Mouse (Mus musculus) c-Kit-negative CD71-positive TER-119-positive erythroid progenitor cells, embryonic 14.5 days (primary cell): ENCODE data around the gene S100a13.
A peak's percentile ranks its signal among the peaks of the same experiment; 100 is the strongest.

ENCODE experiments used
- DNase-seq: peaks from one replicate; pipeline ENCODE4 v3.0.0-alpha.2; 2013; ENCODE audit warnings: low read depth, low spot score

Gene S100a13

DNA sequence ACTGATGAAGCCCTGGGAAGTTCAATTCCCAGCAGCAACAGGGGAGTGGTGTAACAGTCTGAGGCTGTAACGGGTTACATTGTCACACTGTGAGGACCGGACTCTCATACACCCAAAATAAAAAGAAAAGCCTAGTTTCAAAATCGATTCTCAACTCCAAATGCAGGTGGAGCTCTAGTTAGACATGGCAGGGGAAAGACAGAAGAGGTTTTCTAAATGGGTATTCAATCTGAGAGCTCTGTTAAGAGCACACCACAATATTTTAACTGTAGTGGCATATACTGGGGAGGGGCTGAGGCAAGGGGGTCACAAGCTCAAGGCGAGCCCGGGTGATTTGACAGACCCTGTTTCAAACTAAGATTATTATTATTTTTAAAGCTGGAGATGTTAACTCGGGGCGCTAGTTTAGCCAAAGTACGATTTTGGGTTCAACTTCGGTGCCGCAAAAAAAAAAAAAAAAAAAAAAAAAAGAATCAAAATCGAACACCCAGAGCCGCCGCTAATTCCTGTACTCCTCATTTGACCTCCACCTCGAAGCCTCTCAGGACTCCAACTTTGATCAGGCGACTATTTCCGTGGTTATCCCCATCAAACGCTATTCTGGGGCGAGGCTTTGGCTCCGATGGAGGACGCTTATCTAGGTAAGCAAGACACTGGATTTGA, 5.8 kb upstream of the S100a13 start:
- DNase-seq, result no peak

DNA sequence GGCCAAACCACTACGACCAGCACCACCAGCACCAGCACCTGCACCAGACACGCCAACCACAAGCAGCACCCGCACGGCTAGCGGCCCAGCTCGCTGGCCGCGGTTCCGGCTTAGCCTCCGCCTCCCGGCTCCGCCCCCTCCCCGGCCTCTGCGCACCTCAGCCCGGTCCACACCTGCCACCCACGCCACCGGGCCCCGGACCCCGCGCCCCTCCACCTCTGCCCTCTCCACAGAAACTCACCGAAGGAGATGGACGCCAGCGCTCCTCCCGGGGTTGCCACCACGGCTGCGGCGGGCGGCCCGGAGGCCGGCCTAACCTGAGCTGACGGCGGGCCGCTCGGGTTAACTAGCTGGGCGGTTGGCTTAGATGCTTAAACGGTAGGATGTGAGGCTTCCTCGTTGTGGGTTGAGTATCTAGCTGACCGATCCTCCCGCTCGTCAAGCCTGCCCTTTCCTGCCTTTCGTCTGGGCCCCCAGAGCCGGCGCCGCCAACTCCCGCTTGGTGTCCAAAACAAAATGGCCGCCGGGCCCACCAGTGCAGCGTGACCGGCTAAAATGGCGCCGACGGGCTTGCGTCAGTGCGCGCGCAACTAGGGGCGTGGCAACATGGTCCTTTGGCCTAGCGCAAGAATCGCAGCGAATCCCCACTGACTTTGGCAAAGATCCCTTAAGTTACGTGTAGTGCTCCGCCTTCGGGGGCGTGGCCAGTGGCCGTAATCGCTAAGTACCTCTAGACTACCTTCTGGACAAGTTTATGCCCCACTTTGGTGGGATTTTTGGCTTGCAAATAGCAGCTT, 5.1 kb upstream of the S100a13 start, which contains the start of gene Chtop:
Chtop (minus strand) TSS at position 549 of the 797 bp plus-strand sequence.
- DNase-seq, result peak; percentile 100

DNA sequence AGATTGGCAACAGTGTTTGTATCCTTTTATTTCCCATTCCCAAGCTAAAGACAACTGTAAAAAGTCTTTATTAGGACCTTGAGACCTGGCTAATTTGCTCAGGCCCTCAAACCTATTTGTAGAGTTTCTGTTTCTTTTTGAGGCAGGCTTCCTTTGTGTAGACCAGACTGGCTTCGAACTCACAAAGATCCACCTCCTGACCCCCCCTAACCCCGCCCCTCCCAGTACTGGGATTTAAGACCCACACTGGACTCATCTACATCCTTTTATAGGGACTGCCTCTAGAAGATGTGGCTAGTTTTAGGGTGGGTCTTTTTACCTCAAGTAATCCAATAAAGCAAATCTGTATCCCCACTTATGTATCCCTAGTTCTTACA, 4.5 kb upstream of the S100a13 start:
- no peak for DNase-seq

DNA sequence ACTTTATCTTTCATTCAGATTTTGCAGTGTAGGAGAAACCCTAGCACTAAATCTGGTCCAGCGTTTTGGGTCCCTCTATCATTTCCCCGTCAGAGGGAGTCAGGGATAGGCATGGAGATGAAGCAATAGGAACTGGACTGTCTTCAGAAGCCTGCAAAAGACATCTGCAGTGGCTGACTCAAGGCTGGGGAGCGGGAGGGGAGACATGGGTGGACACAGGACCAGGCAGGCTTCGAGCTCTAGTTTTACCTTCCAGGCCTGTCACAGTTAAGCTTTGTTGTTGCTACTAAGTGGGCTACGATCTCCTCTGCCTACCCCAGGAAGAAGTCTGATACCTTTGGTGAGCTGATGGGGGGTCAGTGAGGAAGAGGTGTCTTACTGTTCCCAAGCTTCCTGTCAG, 2.0 kb upstream of the S100a13 start:
- no peak for DNase-seq

DNA sequence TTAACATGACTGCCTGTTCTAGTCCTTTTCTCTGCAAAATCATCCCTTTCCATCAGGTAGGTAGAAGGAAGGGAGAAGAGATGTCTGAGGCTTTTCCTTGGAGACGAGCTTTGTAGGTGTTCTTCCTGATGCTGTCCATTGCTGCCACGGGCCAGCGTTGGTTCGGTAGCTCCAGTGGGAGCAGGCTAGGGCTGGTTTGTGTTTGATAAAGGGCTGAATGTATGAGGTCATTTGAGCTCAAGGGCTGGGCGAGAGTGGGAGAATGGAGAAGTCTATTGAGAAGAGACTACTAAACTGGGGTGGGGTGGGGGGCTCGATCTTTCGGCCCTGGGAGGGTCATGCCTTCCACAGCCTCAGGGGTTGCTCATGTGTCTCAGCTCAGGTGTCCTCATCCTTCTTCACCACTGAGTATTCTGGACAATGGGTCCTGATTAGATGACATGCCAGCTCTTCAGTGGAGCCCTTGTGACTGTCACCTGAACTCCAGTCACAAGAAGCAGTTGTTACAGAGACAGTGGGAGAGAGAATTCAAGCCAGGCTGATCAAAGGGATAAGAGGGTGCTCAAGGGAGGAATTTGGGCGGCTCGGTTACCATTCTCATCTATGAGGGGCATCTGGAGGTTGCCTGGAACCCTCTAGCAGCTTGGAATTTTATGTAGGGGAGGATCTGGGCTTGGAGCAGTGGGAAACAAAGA, 1.1 kb upstream of the S100a13 start:
- DNase-seq, result no peak

DNA sequence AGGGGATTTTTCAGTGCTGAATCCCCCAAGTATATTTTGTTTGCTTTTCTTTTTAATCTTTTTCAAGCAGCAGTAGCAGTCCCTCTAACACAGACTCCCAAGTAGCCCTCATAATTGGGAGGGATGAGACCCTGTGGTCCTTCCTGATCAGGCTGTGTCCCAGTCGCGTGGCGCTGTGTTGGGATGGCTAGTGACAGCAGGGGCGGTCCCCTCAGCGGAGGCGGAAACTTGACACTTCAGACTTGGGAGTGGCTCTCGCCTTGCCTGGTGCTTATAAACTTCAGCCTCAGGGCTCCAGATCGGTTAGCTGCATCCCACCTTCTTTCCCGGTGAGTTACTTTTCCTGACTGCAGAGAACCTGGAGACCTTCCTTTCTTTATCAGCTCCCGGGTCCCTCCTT, 456 bp downstream of the S100a13 start:
- peak; percentile 40 for DNase-seq

DNA sequence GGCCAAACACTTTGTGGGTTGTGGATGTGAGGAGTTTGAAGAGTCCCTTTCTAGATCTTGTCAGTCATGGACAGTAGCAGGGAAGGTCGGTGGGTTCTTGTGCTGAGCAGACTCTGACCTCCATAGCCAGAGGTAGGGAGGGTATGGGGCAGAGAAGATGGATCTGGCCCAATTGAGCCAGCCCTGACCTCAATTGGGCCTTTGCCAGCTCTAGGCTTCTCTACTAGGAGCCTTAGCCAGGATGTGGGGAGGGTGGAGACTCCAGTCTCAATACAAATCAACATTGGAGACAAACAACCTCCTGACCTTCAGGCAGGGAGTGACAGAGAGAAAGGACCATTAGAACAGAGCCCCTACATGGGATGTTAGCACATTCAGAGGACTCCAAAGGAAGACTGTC, 1.0 kb downstream of the S100a13 start:
- no peak for DNase-seq

DNA sequence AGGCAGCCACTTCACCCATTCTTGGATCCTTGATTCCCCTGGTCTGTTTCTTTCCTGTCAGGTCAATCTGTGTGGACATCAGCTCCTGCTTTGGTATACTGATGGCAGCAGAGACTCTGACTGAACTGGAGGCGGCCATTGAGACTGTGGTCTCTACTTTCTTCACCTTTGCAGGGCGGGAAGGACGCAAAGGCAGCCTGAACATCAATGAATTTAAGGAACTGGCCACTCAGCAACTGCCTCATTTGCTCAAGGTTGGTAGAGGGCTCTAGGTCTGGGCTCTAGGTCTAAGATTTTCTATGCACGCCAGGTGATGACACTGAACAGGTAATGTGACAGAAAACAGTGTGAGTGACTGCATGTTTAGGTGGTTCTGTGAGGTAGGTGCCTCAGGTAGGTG, 1.6 kb downstream of the S100a13 start:
- no peak for DNase-seq

DNA sequence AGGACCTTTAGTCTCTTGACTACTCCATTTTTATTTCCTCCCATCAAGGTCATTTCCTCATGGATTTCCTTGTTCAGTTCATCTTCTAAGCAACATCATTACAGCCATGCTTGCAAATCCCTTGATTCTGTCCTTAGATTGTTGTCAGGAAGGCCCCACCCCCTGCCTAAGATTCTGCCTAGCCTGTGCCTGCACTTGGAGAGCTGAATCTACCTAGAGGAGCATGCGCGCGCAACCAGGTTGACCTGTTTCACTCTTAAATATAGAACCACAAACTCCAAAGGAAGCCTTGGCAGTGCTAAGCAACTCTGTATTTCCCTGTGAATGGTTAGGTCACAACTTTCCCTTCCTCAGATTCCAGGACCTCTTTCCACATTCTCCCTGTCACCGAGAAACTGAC, 3.5 kb downstream of the S100a13 start:
- DNase-seq, result no peak

DNA sequence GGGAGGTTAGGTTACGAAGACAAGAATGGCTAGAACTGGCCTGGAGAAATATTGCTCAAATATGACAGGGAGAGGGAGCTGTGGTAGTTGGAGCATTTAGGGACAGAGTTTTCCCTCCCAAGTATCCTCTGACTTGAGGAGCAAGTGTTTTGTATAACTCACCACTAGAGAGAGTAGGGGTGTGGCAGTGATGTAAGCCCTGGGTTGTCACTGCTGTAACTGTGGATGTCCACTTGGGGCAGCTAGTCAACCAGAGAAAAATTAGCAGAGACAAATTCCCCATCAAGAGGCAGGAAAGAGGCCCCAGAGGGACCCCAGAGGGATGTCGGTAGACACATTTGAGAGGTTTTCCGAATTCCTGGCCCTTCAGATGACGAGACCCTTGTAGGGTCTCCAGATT, 11.2 kb downstream of the S100a13 start:
- no peak for DNase-seq

DNA sequence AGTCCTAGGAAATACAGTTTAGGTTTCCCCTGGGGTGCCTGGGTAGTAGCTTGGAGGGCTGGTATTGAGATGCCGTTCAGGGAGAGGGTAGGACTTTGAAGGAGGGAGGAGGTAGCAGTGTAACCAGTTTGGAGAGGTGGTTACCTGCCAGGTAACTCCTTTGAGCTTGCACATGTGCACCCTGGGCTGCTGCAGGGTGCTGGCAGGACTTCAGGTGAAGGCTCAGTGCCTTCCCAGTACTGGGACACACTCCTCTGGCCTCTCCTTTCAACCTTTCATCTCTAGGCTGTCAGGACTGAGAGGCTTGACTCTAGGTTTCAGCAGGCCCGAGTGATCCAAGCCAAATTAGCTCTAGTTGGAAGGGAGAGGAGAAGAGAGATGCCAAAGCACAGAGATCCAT, 11.8 kb downstream of the S100a13 start:
- DNase-seq, result no peak

DNA sequence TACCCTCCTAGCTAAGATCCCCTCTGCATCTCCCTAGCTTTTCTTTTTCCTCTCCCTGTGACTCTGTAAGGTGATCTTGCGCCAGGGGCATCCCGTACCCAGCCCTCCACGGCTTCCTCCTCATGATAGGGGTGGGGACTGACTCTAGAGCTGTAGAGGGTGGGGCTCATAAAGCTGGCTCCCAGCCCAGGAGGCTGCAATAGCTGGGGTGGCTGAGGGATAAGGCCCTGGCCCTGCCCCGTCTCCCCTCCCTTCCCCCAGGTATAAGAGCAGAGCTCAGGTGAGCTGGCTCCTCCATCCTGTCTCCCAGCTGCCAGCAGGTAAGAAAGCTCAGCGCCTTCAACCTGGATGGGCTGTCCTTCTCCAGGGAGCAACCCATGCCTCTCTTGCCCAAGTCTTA, 12.3 kb downstream of the S100a13 start, which contains the start of gene S100a14:
S100a14 (plus strand) TSS at position 277 of the 400 bp plus-strand sequence.
- DNase-seq, result no peak

DNA sequence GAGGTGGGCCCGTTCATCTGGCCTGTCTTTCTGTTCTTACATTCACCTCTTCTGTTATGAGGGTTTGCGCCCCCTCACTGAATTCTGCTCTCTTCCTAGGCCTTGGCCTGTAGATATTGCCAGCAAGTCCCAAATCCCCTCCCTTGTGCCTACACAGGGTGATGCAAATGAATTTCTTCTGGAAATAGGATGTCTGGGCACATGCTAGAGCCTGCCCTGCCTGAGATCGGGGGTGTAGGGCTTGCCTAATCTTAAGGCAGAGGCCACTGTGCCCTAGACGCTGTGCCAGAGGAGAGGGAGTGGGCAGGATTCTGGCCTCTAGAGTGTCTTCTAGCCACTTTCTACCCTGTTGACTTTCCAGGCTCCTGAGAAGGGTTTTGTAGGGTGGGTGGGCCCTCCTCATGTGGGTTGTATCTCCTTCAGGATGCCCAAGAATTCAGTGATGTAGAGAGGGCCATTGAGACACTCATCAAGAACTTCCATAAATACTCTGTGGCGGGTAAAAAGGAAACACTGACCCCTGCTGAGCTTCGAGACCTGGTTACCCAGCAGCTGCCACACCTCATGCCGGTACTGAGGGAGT, 13.1 kb downstream of the S100a13 start:
- DNase-seq, result no peak

DNA sequence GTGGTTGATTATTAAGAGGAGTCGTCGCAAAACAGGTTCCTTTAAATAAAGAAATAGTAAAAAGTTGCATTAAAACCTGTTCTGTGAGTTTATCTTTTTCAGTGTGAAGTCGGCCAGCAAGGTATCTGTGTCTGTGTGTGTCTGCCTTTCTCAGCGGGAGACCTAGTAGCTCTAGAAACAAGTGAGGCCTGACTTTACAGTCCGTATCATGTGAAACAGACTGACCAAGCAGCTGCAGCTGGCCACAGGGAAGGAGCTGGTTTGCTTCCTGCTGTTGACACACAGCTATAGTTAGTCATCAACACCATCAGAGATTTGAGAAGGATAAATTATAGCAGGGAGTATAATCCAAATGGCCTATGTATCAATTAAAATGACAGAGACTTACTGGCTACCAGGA, 17.5 kb downstream of the S100a13 start:
- no peak for DNase-seq

DNA sequence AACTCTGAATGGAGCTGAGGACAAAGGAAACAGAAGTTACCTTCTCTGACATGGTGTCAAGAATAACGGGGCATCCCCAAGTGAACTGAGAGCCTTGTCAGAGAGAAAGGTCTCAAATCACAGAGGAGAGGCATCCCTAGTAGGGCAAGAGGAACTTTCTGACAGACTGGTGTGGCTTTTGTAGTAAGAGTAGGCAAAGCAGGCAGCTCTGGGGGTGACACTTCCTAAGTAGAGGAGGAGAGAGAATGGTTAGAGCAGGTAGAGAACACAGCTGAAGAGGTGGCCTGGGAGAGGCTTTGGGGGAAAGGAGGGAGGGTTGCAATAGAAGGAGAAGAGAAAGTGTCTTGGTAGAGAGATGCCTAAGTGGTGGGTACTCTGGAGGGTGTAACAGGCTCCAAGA, 21.2 kb downstream of the S100a13 start:
- DNase-seq, result no peak

DNA sequence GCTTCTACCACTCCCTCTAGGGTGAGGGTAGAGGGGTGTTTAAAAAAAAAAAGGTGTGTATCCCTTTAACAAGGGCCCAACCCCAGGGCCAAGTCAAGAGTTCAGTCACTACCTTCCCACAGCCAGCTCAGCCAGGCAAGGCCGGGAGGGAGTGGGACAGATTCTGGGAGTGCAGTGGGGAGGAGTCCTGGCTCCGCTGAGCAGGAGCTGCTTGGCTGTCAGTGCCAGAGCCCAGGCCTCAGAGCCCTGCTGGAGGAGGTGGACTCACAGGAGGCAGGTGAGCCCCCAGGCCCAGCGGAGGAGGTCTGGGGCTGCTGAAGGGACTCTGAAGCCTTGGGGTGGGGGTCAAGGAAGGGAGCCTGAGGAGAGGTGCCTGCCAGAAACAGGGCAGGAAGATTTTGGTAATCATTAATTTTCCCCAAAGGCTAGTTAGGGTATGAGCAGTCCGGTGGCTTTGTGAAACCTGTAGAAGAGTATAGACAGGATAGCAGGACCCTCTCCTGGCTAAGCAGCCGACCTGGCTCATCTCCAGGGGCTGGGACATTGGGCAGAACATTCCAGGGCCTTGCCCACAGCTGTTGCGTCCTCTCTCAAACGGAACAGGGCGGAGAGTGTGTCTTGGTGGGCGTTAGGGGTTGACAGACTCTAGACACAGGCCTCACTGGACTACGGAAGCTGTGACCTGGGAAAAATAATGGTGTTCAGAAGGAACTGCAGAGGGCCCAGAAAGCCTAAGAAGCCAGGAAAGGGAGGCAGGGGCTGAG, 23.1 kb downstream of the S100a13 start, which contains the start of gene S100a16:
S100a16 (plus strand) TSS at position 114 of the 764 bp plus-strand sequence.
- DNase-seq, result no peak

DNA sequence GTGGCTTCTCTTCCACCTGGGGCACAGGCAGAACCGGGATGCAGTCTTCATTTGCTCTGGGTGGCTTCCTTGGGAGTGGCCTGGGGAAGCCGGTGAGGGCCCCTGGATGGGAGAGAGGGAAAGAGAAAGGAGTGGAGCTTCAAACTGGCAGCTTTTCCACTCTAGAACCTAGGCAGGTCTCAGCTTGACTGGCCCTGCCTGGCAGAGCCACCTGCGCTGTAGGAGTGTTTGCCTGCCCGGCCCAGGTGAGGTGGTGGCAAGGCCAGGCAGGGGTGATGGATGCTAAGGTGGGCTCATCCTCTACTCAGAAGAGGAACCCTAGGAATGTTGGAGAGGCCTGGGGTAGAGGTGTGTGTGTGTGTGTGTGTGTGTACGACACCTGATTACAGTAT, 23.7 kb downstream of the S100a13 start:
- DNase-seq, result no peak

DNA sequence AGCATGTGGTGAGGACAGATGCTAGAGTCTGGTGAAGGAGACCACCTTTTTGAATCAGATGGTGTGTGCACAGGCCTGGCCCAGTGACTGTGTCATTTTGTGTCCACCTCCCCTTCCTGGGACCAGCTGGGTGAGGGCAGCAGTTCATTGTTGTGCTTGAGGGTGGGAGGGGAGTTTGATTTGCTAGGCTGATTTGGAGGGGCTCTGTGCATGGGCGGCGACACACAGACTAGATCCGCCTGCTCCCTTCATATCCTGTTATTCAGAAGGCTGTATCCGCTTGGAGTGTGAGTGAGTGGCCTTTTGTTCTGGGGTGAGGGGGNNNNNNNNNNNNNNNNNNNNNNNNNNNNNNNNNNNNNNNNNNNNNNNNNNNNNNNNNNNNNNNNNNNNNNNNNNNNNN, 26.7 kb downstream of the S100a13 start:
- no peak for DNase-seq

DNA sequence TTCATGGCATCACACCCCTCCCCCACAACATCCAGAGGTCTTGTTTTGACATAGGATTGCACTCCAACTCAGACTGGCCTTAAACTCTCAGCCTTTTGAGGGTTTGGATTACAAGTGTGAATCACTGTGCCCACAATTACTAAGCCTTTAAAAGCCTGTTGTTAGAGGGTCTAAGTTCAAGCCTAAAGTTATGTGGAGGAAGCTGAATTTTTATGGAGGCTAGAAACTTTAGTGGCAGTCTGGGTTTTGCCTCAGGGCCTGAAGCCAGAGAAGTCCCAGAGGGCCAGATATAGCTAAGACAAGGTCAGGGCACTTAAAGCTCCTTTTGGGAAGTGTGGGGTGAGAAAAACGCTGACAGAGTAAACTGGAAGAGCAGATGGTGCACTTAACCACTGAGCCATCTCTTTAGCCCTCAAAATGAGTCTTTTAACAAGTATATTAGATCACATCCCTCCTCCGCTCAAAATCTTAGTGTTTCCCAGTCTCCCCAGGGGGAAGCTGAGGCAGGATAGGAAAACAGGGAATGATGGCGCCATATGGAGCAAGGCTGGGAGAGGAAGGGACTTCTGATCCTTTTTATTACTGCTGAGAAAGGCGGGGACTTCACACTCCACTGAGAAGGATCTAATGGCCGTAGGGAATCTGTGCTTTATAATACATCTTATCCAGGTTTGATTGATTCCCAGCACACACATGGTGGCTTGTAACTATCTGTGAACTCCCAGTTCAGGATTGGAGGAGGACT, 35.6 kb downstream of the S100a13 start:
- DNase-seq, result no peak

DNA sequence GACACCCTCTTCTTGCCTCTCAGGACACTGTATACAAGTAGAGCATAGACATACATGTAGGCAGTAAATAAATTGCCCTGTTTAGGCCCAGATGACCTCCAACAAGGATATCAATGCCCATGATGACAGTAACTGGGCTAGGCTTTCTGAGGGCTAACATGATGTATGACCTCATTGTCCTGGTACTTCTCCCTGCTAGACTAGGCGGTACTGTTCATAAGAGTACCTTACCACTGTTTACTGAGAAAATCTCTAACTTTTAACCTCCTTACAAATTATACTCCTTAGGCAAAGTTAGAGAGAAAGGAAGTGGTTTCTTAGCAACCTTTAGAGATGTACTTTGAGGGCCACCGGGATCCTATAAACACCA, 36.2 kb downstream of the S100a13 start:
- DNase-seq, result no peak

DNA sequence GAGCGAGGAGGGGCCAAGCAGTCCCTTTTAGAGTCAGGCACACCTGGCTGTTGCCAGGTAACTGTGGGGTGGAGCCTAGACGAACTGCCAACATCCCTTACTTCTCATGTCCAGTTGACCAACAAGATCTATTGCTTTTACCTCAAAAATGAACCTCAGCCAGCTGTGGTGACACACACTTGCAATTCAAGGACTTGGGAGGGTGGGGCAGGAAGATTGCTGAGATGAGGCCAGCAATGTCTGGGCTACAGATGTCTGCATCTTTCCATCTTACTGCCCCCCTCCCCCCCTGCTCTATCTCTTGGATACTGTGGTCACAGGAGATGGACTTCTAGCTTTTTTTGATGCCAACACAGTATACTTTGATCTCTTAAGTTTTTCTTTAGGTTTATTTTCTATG, 38.0 kb downstream of the S100a13 start:
- DNase-seq, result no peak
